Mouse (Mus musculus): ENCODE results near the gene Ect2. TPM values are rescaled to one million over a fixed set of nuclear protein-coding genes. Genes with fewer than 3 reads are reported as not detected.

Ect2 gene
- total RNA-seq (2021), result 1 to 10 TPM in 1 of 2 experiments, under 1 TPM in 1; 0.85 to 1.5 TPM

GRCm38 (mm10) chr3:27153701-27154209 is at the start of gene Ect2:
Ect2 (minus strand) TSS chr3:27153878.
- peak; percentile 99 for DNase-seq

- DNase-seq, result no peak
These were observed 48.2 kb upstream of the Ect2 start for GRCm38 (mm10) chr3:27201728-27202411.

GRCm38 (mm10) chr3:27199120-27199519 is 45.4 kb upstream of the Ect2 start:
- DNase-seq, result no peak

- no peak for DNase-seq
These were observed 44.1 kb upstream of the Ect2 start for GRCm38 (mm10) chr3:27197816-27198215.

GRCm38 (mm10) chr3:27196529-27196928 is 42.9 kb upstream of the Ect2 start:
- DNase-seq, result no peak

- no peak for DNase-seq
These were observed 42.0 kb upstream of the Ect2 start for GRCm38 (mm10) chr3:27195573-27196227.

GRCm38 (mm10) chr3:27195153-27195552 is 41.5 kb upstream of the Ect2 start:
- no peak for DNase-seq

GRCm38 (mm10) chr3:27193844-27194317 is 40.2 kb upstream of the Ect2 start:
- no peak for DNase-seq

- DNase-seq, result no peak
These were observed 38.2 kb upstream of the Ect2 start for GRCm38 (mm10) chr3:27191856-27192255.

- no peak for DNase-seq
These were observed 37.2 kb upstream of the Ect2 start for GRCm38 (mm10) chr3:27190865-27191264.

- peak; percentile 72 to 80 for DNase-seq
These were observed 35.9 kb upstream of the Ect2 start for GRCm38 (mm10) chr3:27189320-27190261.

- no peak for DNase-seq
These were observed 34.7 kb upstream of the Ect2 start for GRCm38 (mm10) chr3:27188386-27188785.

- peak; percentile 48 to 56 for DNase-seq
These were observed 30.0 kb upstream of the Ect2 start for GRCm38 (mm10) chr3:27183601-27184175.

GRCm38 (mm10) chr3:27182733-27183600 is 29.3 kb upstream of the Ect2 start, which contains the start of gene Nceh1:
Nceh1 (plus strand) TSS chr3:27182965.
- peak; percentile 91 to 94 for DNase-seq

GRCm38 (mm10) chr3:27179711-27180110 is 26.0 kb upstream of the Ect2 start:
- no peak for DNase-seq

GRCm38 (mm10) chr3:27170257-27170656 is 16.6 kb upstream of the Ect2 start:
- DNase-seq, result no peak

GRCm38 (mm10) chr3:27165481-27166065 is 11.9 kb upstream of the Ect2 start:
- no peak for DNase-seq

GRCm38 (mm10) chr3:27162410-27162804 is 8.7 kb upstream of the Ect2 start:
- no peak for DNase-seq

GRCm38 (mm10) chr3:27161645-27162409 is 8.1 kb upstream of the Ect2 start:
- DNase-seq, result no peak

GRCm38 (mm10) chr3:27158910-27159309 is 5.2 kb upstream of the Ect2 start:
- DNase-seq, result no peak
